8 mouse cellular contexts compared by ENCODE assay signal in the genomic region with DNA sequence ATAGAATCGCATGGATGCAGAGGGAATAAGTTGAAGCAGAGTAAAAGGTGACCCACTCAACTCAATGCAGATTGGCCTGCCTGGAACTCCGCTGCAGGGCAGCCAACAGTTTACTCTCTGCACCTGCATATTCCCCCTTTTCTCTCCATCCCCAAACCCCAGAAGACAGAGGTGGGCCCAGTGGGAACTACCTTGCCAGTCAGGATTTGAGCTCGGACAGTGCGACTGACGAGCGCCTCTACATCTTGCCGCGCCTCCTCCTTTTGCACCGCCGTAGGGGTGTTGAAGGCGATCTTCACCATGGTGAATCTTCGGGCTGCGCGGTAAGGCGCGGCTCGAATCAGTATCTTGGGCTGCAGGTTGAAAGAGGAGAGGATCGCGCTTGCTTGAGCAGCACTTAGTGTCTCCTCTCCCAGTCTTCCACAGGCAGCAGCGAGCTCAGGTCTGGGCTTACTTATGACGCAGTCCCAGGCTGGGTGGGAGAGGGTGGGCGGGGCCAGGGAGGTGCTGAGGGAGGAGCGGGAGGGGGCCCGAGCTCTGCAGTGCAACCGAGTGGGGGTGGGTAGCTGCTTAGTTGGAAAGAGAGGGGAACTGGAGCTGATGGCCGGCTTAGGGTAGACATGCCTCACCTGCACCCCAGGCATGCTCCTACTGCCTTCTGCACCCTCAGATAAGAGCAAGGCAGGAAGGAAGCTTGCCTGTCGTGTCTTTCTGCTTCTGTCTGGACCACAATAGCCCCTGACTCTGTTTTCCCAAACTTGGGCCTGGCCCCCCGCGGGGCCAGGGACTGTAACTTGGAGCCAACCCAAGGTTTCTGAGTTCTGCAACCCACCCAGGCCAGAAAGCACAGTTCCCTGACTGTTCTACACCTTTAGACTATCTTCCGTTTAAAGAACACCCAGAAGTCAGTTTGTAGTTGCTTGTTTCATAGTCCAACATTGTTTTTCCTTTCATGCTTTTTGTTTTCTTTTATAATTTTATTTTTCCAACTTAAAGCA. TPM values are rescaled to one million over a fixed set of nuclear protein-coding genes. Genes with fewer than 3 reads are reported as not detected.
DNase-seq lines count a peak whose midpoint lies in the region; ATAC-seq and TF ChIP-seq lines count a peak whose summit lies in the region.

TSS of gene Itm2a (minus strand) at position 462 of the 998 bp plus-strand sequence.

- TF ChIP-seq CTCF in lung, adult 2 months (IDR thresholded peaks at IDR 0.05; ENCODE audit: insufficient read depth, low read length) = no peak
- TF ChIP-seq CTCF in testis, adult 2 months (IDR thresholded peaks at IDR 0.05; ENCODE audit: control insufficient read depth, insufficient read depth, insufficient replicate concordance, low read depth, low read length) = no peak

- H3K9me3 ChIP-seq in intestine, embryonic 15.5 days = no peaks in the 10 kb centered on the region

- peak within 1 kb of the TSS; percentile 71 for H3K4me3 ChIP-seq in lung, adult 2 months (replicated peaks; ENCODE audit: extremely low read depth, low read depth, low read length)
- H3K4me3 ChIP-seq in intestine, embryonic 15.5 days (replicated peaks) = peak within 1 kb of the TSS; percentile 46
- peak within 1 kb of the TSS; percentile 66 for H3K4me3 ChIP-seq in testis, adult 2 months (ENCODE audit: control insufficient read depth, low read depth, low read length)

- H3K36me3 ChIP-seq in intestine, embryonic 15.5 days = no peaks in the 10 kb centered on the region
- no peaks in the 10 kb centered on the region for H3K36me3 ChIP-seq in testis, adult 2 months (ENCODE audit: control insufficient read depth, insufficient read depth, low read length)

- 0 out of 2 replicates have a peak, but pooled peaks have one; percentile 12 for TF ChIP-seq POLR2A in lung, adult 2 months (IDR thresholded peaks at IDR 0.05; ENCODE audit: borderline replicate concordance, extremely low read depth, low read depth, low read length)
- no peak for TF ChIP-seq POLR2A in testis, adult 2 months (IDR thresholded peaks at IDR 0.05; ENCODE audit: control insufficient read depth, low read depth, low read length)

- H3K27ac ChIP-seq in intestine, embryonic 15.5 days = peak within 1 kb of the TSS; percentile 44; the same call in 1 of the 2 replicates
- no peak within 1 kb of the TSS for H3K27ac ChIP-seq in testis, adult 2 months (ENCODE audit: control insufficient read depth, insufficient read depth, low read depth, low read length)

- H3K4me1 ChIP-seq in lung, adult 2 months (ENCODE audit: control insufficient read depth, insufficient read depth, low read length) = no peaks in the 10 kb centered on the region
- no peaks in the 10 kb centered on the region for H3K4me1 ChIP-seq in intestine, embryonic 15.5 days (replicated peaks)
- H3K4me1 ChIP-seq in testis, adult 2 months (ENCODE audit: control insufficient read depth, insufficient read depth, low read length) = no peaks in the 10 kb centered on the region; the same call in 1 of the 2 replicates

- peak; percentile 94 for ATAC-seq in intestine, embryonic 15.5 days
- no peak for ATAC-seq in monocyte, adult 5-6 weeks (replicated peaks; ENCODE audit: insufficient number of reproducible peaks, low FRiP score, low TSS enrichment, poor library complexity, severe bottlenecking)

- no peaks in the 10 kb centered on the region for H3K27me3 ChIP-seq in intestine, embryonic 15.5 days (replicated peaks)
- no peaks in the 10 kb centered on the region for H3K27me3 ChIP-seq in testis, adult 2 months (ENCODE audit: control insufficient read depth, insufficient read depth, low read length)

- H3K4me2 ChIP-seq in intestine, embryonic 15.5 days (replicated peaks) = peak within 1 kb of the TSS; percentile 56

- DNase-seq in lung, adult 2 months = peak; percentile 7
- no peak for DNase-seq in lung, postnatal 25 days (ENCODE audit: low spot score)
- peak; percentile 54 for DNase-seq in embryo, embryonic 11.5 days (ENCODE audit: low read depth, low spot score)
- DNase-seq in heart, adult 11 months = peak; percentile 91
- DNase-seq in liver = peak; percentile 72

- WGBS in lung, adult 2 months = 21% methylated on average over 30 of the region's 30 CpGs
- WGBS in intestine, embryonic 15.5 days = 22% methylated on average over 30 of the region's 30 CpGs

- peak within 1 kb of the TSS; percentile 45 for H3K9ac ChIP-seq in intestine, embryonic 15.5 days

RNA-seq across cellular contexts. Expression of gene Itm2a, which starts in this region (rescaled TPM):
- 10.4 and 13.9 TPM in 2 replicates for polyA plus RNA-seq in lung, adult 2 months (2012; rRNA removed)
- polyA plus RNA-seq in intestine, embryonic 15.5 days (2015; fragmentation: Nextera tagmentation; extraction: Ambion mirVana) = 581 and 712 TPM in 2 replicates
- 11.4 to 21.9 TPM (median 11.7 TPM) in 3 replicates for total RNA-seq in monocyte, adult 5-6 weeks (2017)
- polyA plus RNA-seq in testis, adult 2 months (2012; rRNA removed) = 2.0 TPM in 2 replicates

Comparison
In these comparisons a context has a peak if more than half of its experiments do, and no peak if none do; other contexts are left out.
1. RNA of gene Itm2a (polyA plus RNA-seq): 581 to 712 TPM in intestine, embryonic 15.5 days; 10.4 to 13.9 TPM in lung, adult 2 months and 2.0 TPM in testis, adult 2 months; every median in the first group is over 10 times any median in the second.
2. Peak in every context shown above with its lines, with median percentiles within 50 percentile points of each other: H3K4me3 ChIP-seq.